Mouse (Mus musculus): ENCODE measurements around the gene Cd81.

The Cd81 gene

GRCm38 (mm10) chr7:143112395-143112794, 59.9 kb downstream of the Cd81 start:
- no peak for DNase-seq (ENCODE audit: low read depth)

- DNase-seq (ENCODE audit: low read depth), result no peak
Measured at GRCm38 (mm10) chr7:143114773-143115172, 62.2 kb downstream of the Cd81 start.

GRCm38 (mm10) chr7:143116521-143116920, 64.0 kb downstream of the Cd81 start:
- DNase-seq (ENCODE audit: low read depth), result no peak

All from induced T-regulatory cell, adult 2 months (primary cell).